Mouse (Mus musculus) thymus, adult 2 months (tissue): ENCODE data around the gene Adgrl3.

Experiments used
- CTCF ChIP-seq: fragments of 200-500 bp; IDR thresholded peaks from 2 replicates; pipeline ENCODE4 v1.5.1; 2012; ENCODE audit warnings: mild to moderate bottlenecking, control low read depth, low read length, moderate library complexity, borderline replicate concordance; ENCODE audit not compliant: control insufficient read depth, poor library complexity, insufficient read depth; ENCODE audit errors: extremely low read depth
- POLR2A ChIP-seq: fragments of 200-500 bp; IDR thresholded peaks from 2 replicates; pipeline ENCODE4 v1.6.1; 2012; ENCODE audit warnings: mild to moderate bottlenecking, low read length, control low read depth, moderate library complexity; ENCODE audit not compliant: control insufficient read depth, poor library complexity, insufficient read depth; ENCODE audit errors: extremely low read depth

DNA sequence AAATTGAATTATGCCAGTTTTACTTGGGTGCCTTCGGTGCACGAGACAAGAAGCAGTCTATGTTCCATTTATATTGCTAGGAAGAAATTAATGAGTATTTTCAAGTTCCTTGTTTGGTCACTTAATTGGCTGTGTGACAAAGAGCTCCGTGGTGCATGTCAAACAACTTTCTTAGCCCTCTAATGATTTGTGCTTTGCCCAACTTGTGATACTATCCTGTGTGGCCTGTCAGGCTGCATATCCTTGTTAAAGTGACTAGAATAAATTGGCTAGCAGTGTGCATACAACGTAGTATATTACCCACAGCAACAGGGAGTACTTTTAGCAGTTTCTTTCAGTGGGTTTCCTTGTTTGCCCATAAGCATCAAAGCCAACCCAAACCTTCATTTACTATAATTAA, 651.1 kb downstream of the Adgrl3 start:
- no peak for TF ChIP-seq CTCF
- no peak for TF ChIP-seq POLR2A
